Mouse (Mus musculus) thymus, postnatal 4 days (tissue): ENCODE measurements at regions not wholly inside any gene's neighbourhood (a gene's known extent, or its start where the extent isn't known, plus 50 kb on each side); places are given as distances from the start of the nearest gene placed in this dataset.
A peak's percentile ranks its signal among the peaks of the same experiment; 100 is the strongest.
"Not testable (repeated sequence)": the region's sequence is repeated elsewhere in the genome, so short reads cannot be mapped to it uniquely, and the experiment has no call there.

ENCODE experiments used
- DNase-seq: peaks from one replicate; pipeline ENCODE4 v3.0.0; 2021

GRCm38 (mm10) chr3:16533643-16534042, 527.4 kb upstream of the Gm5150 start:
- DNase-seq: no peak

GRCm38 (mm10) chr3:16527511-16527910, 521.3 kb upstream of the Gm5150 start:
- not testable (repeated sequence) for DNase-seq

- not testable (repeated sequence) for DNase-seq
These were observed 482.2 kb upstream of the Gm5150 start for GRCm38 (mm10) chr3:16488431-16488830.

GRCm38 (mm10) chr3:16482750-16483149, 476.5 kb upstream of the Gm5150 start:
- no peak for DNase-seq

GRCm38 (mm10) chr3:16471360-16471759, 465.1 kb upstream of the Gm5150 start:
- no peak for DNase-seq

- DNase-seq: peak; percentile 22
These were observed 460.2 kb upstream of the Gm5150 start for GRCm38 (mm10) chr3:16466388-16466787.

- no peak for DNase-seq
These were observed 459.1 kb upstream of the Gm5150 start for GRCm38 (mm10) chr3:16465357-16465756.

GRCm38 (mm10) chr3:16464301-16464700, 458.1 kb upstream of the Gm5150 start:
- DNase-seq: no peak

GRCm38 (mm10) chr3:16433033-16433432, 426.8 kb upstream of the Gm5150 start:
- no peak for DNase-seq

- no peak for DNase-seq
These were observed 425.5 kb upstream of the Gm5150 start for GRCm38 (mm10) chr3:16431819-16432115.

- DNase-seq: no peak
These were observed 425.0 kb upstream of the Gm5150 start for GRCm38 (mm10) chr3:16431082-16431818.
